Mouse (Mus musculus) left cerebral cortex, adult 11 months (tissue): ENCODE measurements at regions not wholly inside any gene's neighbourhood (a gene's known extent, or its start where the extent isn't known, plus 50 kb on each side); places are given as distances from the start of the nearest gene placed in this dataset.
A peak's percentile ranks its signal among the peaks of the same experiment; 100 is the strongest.

ENCODE experiments used
- DNase-seq: peaks from one replicate; pipeline ENCODE4 v3.0.0; 2022; ENCODE audit warnings: low spot score

- peak; percentile 5 for DNase-seq
These were observed 890.3 kb upstream of the Snrpn start for GRCm38 (mm10) chr7:61030321-61030720.
